Mouse (Mus musculus) heart, postnatal 36 days (tissue): ENCODE measurements around the gene Slc44a4. TPM values are rescaled to one million over a fixed set of nuclear protein-coding genes. Genes with fewer than 3 reads are reported as not detected.
A peak's percentile ranks its signal among the peaks of the same experiment; 100 is the strongest.
"Not testable (repeated sequence)": the region's sequence is repeated elsewhere in the genome, so short reads cannot be mapped to it uniquely, and the experiment has no call there.

Source experiments
- DNase-seq, 2 experiments: peaks; one replicate each; pipeline ENCODE4 v3.0.0; 2021 to 2022
- intact Hi-C: fragments of 180-260 bp; cut with DNase I; formaldehyde crosslinking; loops from one replicate; pipeline ENCODE4 v1.15.1; 2025
- total RNA-seq, 2 experiments: library from RNA; stranded (reverse); gene quantifications; 2 replicates each; pipeline ENCODE4 v1.2.3; 2021

Gene Slc44a4
- total RNA-seq, 2 experiments from 2014 or later = not detected

GRCm38 (mm10) chr17:34898160-34898586, 16.1 kb upstream of the Slc44a4 start, which contains the start of the genes C2 and Ehmt2:
Gene C2, minus strand, starts transcription at chr17:34898265.
Gene Ehmt2, plus strand, starts transcription at chr17:34898469.
- peak; percentile 79 to 89 for DNase-seq
- intact Hi-C loops = loop anchor here (2.0 to 10.0 kb wide), 4 partner anchors 33 to 347 kb away; partner anchors contain the start of genes Ddx39b and Neu1

- intact Hi-C loops = loop anchor here (2.0 to 10.0 kb wide), 4 partner anchors 32 to 346 kb away; partner anchors contain the start of genes Ddx39b and Neu1
- DNase-seq = no peak
Observed at GRCm38 (mm10) chr17:34898706-34899052, 15.6 kb upstream of the Slc44a4 start.

- intact Hi-C loops = loop anchor here (2.0 to 10.0 kb wide), 4 partner anchors 32 to 346 kb away; partner anchors contain the start of genes Ddx39b and Neu1
- DNase-seq = peak; percentile 50 to 71
Observed at GRCm38 (mm10) chr17:34899053-34899889, 15.0 kb upstream of the Slc44a4 start.

GRCm38 (mm10) chr17:34899890-34900243, 14.4 kb upstream of the Slc44a4 start:
- DNase-seq = no peak
- intact Hi-C loops = loop anchor here (2.0 to 10.0 kb wide), 4 partner anchors 31 to 345 kb away; partner anchors contain the start of genes Ddx39b and Neu1

- DNase-seq, intact Hi-C loops: not testable (repeated sequence)
Observed at GRCm38 (mm10) chr17:34900826-34901225, 13.4 kb upstream of the Slc44a4 start.

GRCm38 (mm10) chr17:34901948-34902347, 12.3 kb upstream of the Slc44a4 start:
- DNase-seq, intact Hi-C loops: not testable (repeated sequence)

GRCm38 (mm10) chr17:34902895-34903294, 11.4 kb upstream of the Slc44a4 start:
- intact Hi-C loops = no loop called here
- no peak for DNase-seq

- intact Hi-C loops = no loop called here
- no peak for DNase-seq
Observed at GRCm38 (mm10) chr17:34910982-34911381, 3.3 kb upstream of the Slc44a4 start.

GRCm38 (mm10) chr17:34911945-34912351, 2.3 kb upstream of the Slc44a4 start:
- intact Hi-C loops = loop anchor here (1.0 kb wide), 1 partner anchor 56 kb away; no protein-coding TSS in a partner anchor
- peak; percentile 78 to 85 for DNase-seq

- intact Hi-C loops = no loop called here
- DNase-seq = no peak
Observed at GRCm38 (mm10) chr17:34915410-34915831, 1.2 kb downstream of the Slc44a4 start.

GRCm38 (mm10) chr17:34916316-34916715, 2.0 kb downstream of the Slc44a4 start:
- intact Hi-C loops = no loop called here

GRCm38 (mm10) chr17:34917188-34917587, 2.9 kb downstream of the Slc44a4 start:
- intact Hi-C loops = no loop called here
- DNase-seq = no peak

More at GRCm38 (mm10) chr17:34916316-34916715, 2.0 kb downstream of the Slc44a4 start:
- no peak for DNase-seq

- intact Hi-C loops = no loop called here
- no peak for DNase-seq
Observed at GRCm38 (mm10) chr17:34922939-34923338, 8.7 kb downstream of the Slc44a4 start.

- DNase-seq = no peak
- intact Hi-C loops = no loop called here
Observed at GRCm38 (mm10) chr17:34924258-34924657, 10.0 kb downstream of the Slc44a4 start.

- intact Hi-C loops = no loop called here
- DNase-seq = no peak
Observed at GRCm38 (mm10) chr17:34927306-34928019, 13.2 kb downstream of the Slc44a4 start.

GRCm38 (mm10) chr17:34928841-34929240, 14.6 kb downstream of the Slc44a4 start:
- intact Hi-C loops = no loop called here
- no peak for DNase-seq

GRCm38 (mm10) chr17:34931061-34931734, 16.9 kb downstream of the Slc44a4 start, which contains the start of gene Neu1:
Gene Neu1, plus strand, starts transcription at chr17:34931253.
- intact Hi-C loops = loop anchor here (2.0 to 10.0 kb wide), 4 partner anchors 16 to 79 kb away; partner anchors contain the start of genes C2, Ehmt2, Lsm2 and Nelfe

GRCm38 (mm10) chr17:34931735-34932098, 17.5 kb downstream of the Slc44a4 start:
- no peak for DNase-seq
- intact Hi-C loops = loop anchor here (2.0 to 10.0 kb wide), 4 partner anchors 15 to 79 kb away; partner anchors contain the start of genes C2, Ehmt2, Lsm2 and Nelfe

More at GRCm38 (mm10) chr17:34931061-34931734, 16.9 kb downstream of the Slc44a4 start, which contains the start of gene Neu1:
- DNase-seq = peak; percentile 98

- intact Hi-C loops = loop anchor here (5.0 to 10.0 kb wide), 2 partner anchors 53 to 80 kb away; partner anchors contain the start of genes Lsm2, Nelfe and Skiv2l
- DNase-seq = no peak
Observed at GRCm38 (mm10) chr17:34932287-34932686, 18.0 kb downstream of the Slc44a4 start.

- DNase-seq = peak in 1 of 2 experiments; percentile 15
- intact Hi-C loops = loop anchor here (5.0 to 10.0 kb wide), 2 partner anchors 51 to 82 kb away; partner anchors contain the start of genes Lsm2, Nelfe and Skiv2l
Observed at GRCm38 (mm10) chr17:34934031-34934430, 19.8 kb downstream of the Slc44a4 start.
